Mouse (Mus musculus) cerebellum, adult 11 months (tissue): Measurements from ENCODE around the gene Rpl4.
"Not testable (repeated sequence)": the region's sequence is repeated elsewhere in the genome, so short reads cannot be mapped to it uniquely, and the experiment has no call there.

Source experiments
- DNase-seq: peaks from one replicate; pipeline ENCODE4 v3.0.0; 2022

Rpl4 gene

GRCm38 (mm10) chr9:64172816-64173665 is at the start of gene Rpl4, which contains the start of gene Zwilch:
Gene Rpl4 (plus strand): TSS chr9:64173375.
Gene Zwilch (minus strand): TSS chr9:64173104.
- DNase-seq: peak; percentile 76

- DNase-seq: not testable (repeated sequence)
These were observed 48.3 kb upstream of the Rpl4 start for GRCm38 (mm10) chr9:64124846-64125245.

- DNase-seq: no peak
These were observed 47.9 kb upstream of the Rpl4 start for GRCm38 (mm10) chr9:64125307-64125706.

- no peak for DNase-seq
These were observed 47.1 kb upstream of the Rpl4 start for GRCm38 (mm10) chr9:64126121-64126520.

- DNase-seq: no peak
These were observed 41.6 kb upstream of the Rpl4 start for GRCm38 (mm10) chr9:64131623-64132022.

GRCm38 (mm10) chr9:64138896-64139295 is 34.3 kb upstream of the Rpl4 start:
- DNase-seq: peak; percentile 20

- DNase-seq: no peak
These were observed 33.3 kb upstream of the Rpl4 start for GRCm38 (mm10) chr9:64139879-64140278.

- no peak for DNase-seq
These were observed 16.5 kb upstream of the Rpl4 start for GRCm38 (mm10) chr9:64156641-64157040.

GRCm38 (mm10) chr9:64160471-64160870 is 12.7 kb upstream of the Rpl4 start:
- DNase-seq: no peak

GRCm38 (mm10) chr9:64169967-64170366 is 3.2 kb upstream of the Rpl4 start:
- DNase-seq: not testable (repeated sequence)

GRCm38 (mm10) chr9:64172145-64172815 is 895 bp upstream of the Rpl4 start:
- no peak for DNase-seq

GRCm38 (mm10) chr9:64173666-64174220 is 568 bp downstream of the Rpl4 start:
- no peak for DNase-seq

GRCm38 (mm10) chr9:64174341-64174740 is 1.2 kb downstream of the Rpl4 start:
- DNase-seq: no peak

GRCm38 (mm10) chr9:64174766-64175165 is 1.6 kb downstream of the Rpl4 start:
- DNase-seq: no peak

- no peak for DNase-seq
These were observed 2.2 kb downstream of the Rpl4 start for GRCm38 (mm10) chr9:64175378-64175777.

- no peak for DNase-seq
These were observed 5.4 kb downstream of the Rpl4 start for GRCm38 (mm10) chr9:64178610-64178973.

GRCm38 (mm10) chr9:64178974-64179646 is 5.9 kb downstream of the Rpl4 start, which contains the start of gene Snapc5:
Gene Snapc5 (plus strand): TSS chr9:64179274.
- DNase-seq: peak; percentile 78

- DNase-seq: not testable (repeated sequence)
These were observed 10.1 kb downstream of the Rpl4 start for GRCm38 (mm10) chr9:64183295-64183694.

- DNase-seq: no peak
These were observed 11.1 kb downstream of the Rpl4 start for GRCm38 (mm10) chr9:64184166-64184840.

- no peak for DNase-seq
These were observed 20.7 kb downstream of the Rpl4 start for GRCm38 (mm10) chr9:64193879-64194278.

GRCm38 (mm10) chr9:64195554-64195953 is 22.4 kb downstream of the Rpl4 start:
- DNase-seq: no peak

- no peak for DNase-seq
These were observed 24.3 kb downstream of the Rpl4 start for GRCm38 (mm10) chr9:64197524-64197923.
